Mouse (Mus musculus) stomach, postnatal 0 days (tissue): ENCODE measurements around the gene Bmp6.

ENCODE experiments used
- CTCF ChIP-seq: IDR thresholded peaks from 2 replicates; pipeline ENCODE4 v1.5.1; 2016; ENCODE audit warnings: antibody characterized with exemption, low read depth, mild to moderate bottlenecking, moderate library complexity
- EP300 ChIP-seq: optimal IDR thresholded peaks from 2 replicates; pipeline ENCODE3; 2016; ENCODE audit warnings: antibody characterized with exemption

DNA sequence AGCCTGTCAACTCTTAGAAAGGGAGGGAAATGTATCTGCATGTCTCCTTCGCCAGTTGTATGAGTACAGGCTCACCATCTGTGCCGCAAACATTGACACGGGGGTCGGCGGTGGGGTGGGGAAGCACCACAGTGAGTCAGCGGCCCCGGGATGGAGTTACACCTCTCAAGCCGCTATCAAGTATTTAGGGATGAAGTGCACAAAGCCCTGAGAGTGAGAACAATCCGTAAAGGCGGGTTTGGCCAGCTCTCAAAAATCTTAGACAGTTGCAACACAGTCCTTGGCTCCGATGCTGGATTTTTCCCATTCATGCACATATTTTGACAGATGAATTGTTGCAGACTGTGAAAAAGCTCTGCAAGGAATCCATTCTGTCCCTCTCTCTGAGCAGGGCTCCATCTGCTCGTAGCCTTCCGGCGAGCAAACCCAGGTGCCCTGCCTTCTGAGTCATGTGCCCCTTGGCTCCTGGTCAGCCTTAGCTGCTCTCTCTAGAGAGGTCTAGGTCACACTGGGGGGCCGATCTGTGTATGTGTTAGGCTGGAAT lies 65.5 kb downstream of the Bmp6 start:
- TF ChIP-seq CTCF (no peak), EP300 (no peak)
